Comparison of ENCODE assay signal across 16 mouse cellular contexts in genomic region chr5:106296721-106297120, GRCm38 (mm10).
DNase-seq lines count a peak whose midpoint lies in the region; TF ChIP-seq lines count a peak whose summit lies in the region.
"Had no signal": no experiment of that assay in that cellular context is flagged by ENCODE, and none has a peak within 500 bp of the region (broad histone marks: within the 10 kb centered on the region; RNA-seq: fewer than 3 reads in every experiment).

No protein-coding gene starts in this region.

- no peak overlapping the region for H3K27ac ChIP-seq in gastrocnemius, adult 2 months
- H3K27ac ChIP-seq: forebrain, embryonic 15.5 days; hindbrain, postnatal 0 days; limb, embryonic 13.5 days had no signal

- intact Hi-C loops in gastrocnemius, adult 2 months (cut with DNase I) = no loop called here

- no peak overlapping the region for H3K4me3 ChIP-seq in gastrocnemius, adult 2 months
- H3K4me3 ChIP-seq: forebrain, embryonic 15.5 days; heart, embryonic 12.5 days; limb, embryonic 13.5 days had no signal

- TF ChIP-seq CTCF in gastrocnemius, adult 2 months (IDR thresholded peaks at IDR 0.05) = no peak

- DNase-seq in kidney, postnatal 4 days = peak; percentile 13 to 27
- DNase-seq in kidney, adult 11 months = no peak
- peak; percentile 44 for DNase-seq in ES-CJ7 (ENCODE audit: low read depth, low spot score)
- peak; percentile 42 for DNase-seq in ZHBTc4 (ENCODE audit: low read depth, low spot score)
- DNase-seq in lung, postnatal 10 days = peak; percentile 58
- no peak for DNase-seq in ovary, postnatal 14 days (ENCODE audit: low spot score)
- no peak for DNase-seq in gastrocnemius, adult 2 months
- DNase-seq: adrenal gland, postnatal 36 days; cerebellum, adult 8-10 months; heart, postnatal 36 days; retina, postnatal 1 day; thymus, postnatal 36 days had no signal

Comparison
In these comparisons a context has a peak if more than half of its experiments do, and no peak if none do; other contexts are left out.
1. DNase-seq: peak in kidney, postnatal 4 days (2 of 2), ES-CJ7 (single experiment), ZHBTc4 (single experiment) and lung, postnatal 10 days (single experiment); none in kidney, adult 11 months (single experiment), ovary, postnatal 14 days (single experiment) and gastrocnemius, adult 2 months (single experiment).